Mouse (Mus musculus): Measurements from ENCODE around the gene Glrx. TPM values are rescaled to one million over a fixed set of nuclear protein-coding genes. Genes with fewer than 3 reads are reported as not detected.
"Not testable (repeated sequence)": the region's sequence is repeated elsewhere in the genome, so short reads cannot be mapped to it uniquely, and the experiment has no call there.

The Glrx gene
- 10 to 100 TPM; 40.3 to 46.3 TPM for total RNA-seq (2021)

GRCm38 (mm10) chr13:75839719-75840481, at the start of gene Glrx:
TSS of gene Glrx (plus strand) at chr13:75839868.
- peak; percentile 77 to 79 for DNase-seq
- intact Hi-C loops (cut with DNase I): loop anchor here (5.0 kb wide), 2 partner anchors 107 to 133 kb away; partner anchors contain the start of gene Ell2

- intact Hi-C loops (cut with DNase I): no loop called here
- DNase-seq: no peak
These were observed 49.0 kb upstream of the Glrx start for GRCm38 (mm10) chr13:75790550-75791205.

DNA sequence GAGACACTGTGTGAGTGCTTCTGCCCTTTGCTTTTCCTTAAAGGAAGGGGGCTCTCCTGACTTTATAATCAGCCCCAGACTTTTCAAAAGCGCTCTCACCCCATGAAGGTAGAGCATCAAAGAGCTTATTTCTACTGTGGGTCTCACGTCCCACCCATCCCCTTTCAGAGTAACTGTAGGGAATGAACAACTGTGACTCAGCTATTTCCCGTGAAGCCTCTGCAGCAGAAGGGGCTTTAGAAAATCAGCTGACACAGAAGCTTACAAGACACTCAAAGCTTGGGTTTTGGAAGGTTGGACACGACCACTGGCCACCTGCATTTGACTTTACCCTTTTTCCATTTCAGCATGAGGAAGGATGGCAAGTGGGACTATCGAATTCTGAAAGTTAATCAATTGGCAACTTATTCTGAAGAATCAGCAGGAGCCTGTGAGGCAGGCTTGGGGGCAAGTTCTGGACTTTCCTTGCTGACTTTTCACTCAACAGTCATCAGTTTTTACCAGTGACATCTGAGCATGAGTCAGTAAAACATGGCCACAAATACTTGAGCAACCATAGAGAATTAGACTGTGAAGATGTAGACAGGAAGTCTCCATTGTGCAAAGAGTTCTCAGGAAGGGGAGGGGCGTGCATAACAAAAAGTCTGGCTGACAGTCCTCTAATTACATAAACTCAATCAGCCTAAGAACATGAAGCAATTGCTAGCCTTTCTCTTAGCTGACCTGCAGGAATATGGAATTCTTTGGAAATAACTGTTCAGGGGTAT, 45.6 kb upstream of the Glrx start:
- no peak for DNase-seq
- intact Hi-C loops (cut with DNase I): no loop called here

GRCm38 (mm10) chr13:75797369-75798141, 42.1 kb upstream of the Glrx start:
- intact Hi-C loops (cut with DNase I): loop anchor here (1.0 to 5.0 kb wide), 4 partner anchors 80 to 937 kb away; partner anchors contain the start of gene Ell2
- peak; percentile 91 for DNase-seq

DNA sequence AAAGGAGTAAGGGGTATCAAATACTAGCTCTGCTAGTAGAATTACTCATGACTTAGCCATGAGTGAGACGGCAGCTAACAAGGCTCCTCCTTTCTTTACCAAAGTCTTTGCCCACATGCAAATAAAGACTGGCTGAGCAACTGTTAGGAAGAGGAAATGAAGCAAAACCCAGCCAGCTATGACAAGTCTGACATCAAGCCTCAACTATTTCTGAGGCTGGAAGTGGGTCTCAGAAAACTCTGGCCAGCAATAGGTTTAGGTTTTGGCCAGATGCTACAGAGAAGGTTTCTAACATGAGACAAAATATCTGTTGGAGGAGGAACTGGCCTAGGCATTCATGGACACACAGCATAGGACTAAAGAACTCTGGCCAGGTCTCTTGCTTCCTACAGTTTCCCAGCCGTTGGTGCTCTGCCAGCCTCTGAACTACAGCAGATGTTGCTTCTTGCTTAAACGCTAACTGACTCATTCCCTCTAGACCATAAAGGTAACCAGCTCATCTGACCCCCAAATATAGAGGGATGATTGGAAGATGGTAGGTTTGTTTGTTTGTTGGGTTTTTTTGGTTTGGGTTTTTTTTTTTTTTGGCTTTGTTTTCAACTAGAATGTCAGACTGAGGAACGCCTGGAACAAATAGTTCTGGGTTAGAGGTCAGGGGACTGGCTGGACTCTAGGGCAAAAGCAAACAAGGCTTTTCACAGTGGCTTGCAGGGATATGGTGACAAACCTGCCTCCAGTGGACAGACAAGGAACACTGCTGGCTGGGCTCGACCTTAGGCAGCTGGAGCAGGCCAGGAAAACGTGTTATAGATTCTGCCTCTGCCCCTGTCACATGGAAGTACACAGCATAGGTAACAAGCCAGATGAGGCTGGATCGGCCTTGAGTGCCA, 41.0 kb upstream of the Glrx start:
- DNase-seq: peak in 1 of 2 experiments; percentile 19

GRCm38 (mm10) chr13:75799421-75799820, 40.2 kb upstream of the Glrx start:
- no peak for DNase-seq
- intact Hi-C loops (cut with DNase I): loop anchor here (2.0 to 5.0 kb wide), 3 partner anchors 78 to 939 kb away; partner anchors contain the start of gene Ell2

More for the DNA sequence above, 41.0 kb upstream of the Glrx start:
- intact Hi-C loops (cut with DNase I): loop anchor here (1.0 to 5.0 kb wide), 4 partner anchors 79 to 938 kb away; partner anchors contain the start of gene Ell2

- no peak for DNase-seq
- intact Hi-C loops (cut with DNase I): no loop called here
These were observed 31.7 kb upstream of the Glrx start for GRCm38 (mm10) chr13:75807969-75808368.

GRCm38 (mm10) chr13:75809957-75810356, 29.7 kb upstream of the Glrx start:
- no peak for DNase-seq
- intact Hi-C loops (cut with DNase I): no loop called here

GRCm38 (mm10) chr13:75817183-75817582, 22.5 kb upstream of the Glrx start:
- no peak for DNase-seq
- intact Hi-C loops (cut with DNase I): no loop called here

- no peak for DNase-seq
- intact Hi-C loops (cut with DNase I): no loop called here
These were observed 21.2 kb upstream of the Glrx start for GRCm38 (mm10) chr13:75818486-75818885.

DNA sequence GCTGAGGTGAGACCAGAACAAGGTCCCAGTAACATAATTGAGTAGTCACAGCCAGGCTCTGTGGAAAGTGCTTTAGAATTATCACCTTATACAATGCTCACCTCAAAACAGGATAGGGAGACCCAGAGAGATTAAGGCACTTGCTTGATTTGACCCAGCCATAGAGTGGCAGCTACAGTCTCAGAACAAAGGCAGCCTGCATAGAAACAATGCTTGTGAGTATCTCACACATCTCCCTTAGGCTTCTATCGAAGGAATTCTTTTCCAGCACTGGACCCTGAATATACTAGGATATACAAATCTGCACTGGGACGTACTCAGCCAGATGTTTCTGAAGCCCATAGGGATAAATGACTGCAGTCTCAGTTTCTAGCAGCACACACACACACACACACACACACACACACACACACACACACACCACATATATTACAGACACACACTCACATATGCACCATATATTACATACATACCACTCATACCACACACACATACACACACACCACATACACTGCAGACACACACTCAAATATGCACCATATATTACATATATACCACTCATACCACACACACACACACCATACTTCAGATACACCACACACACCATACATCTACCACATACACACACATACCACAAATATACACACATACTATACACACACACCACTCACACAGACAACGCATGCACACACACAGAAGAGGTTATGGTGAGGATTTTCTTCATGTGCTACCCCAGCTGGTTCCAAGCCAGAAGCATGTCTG, 20.5 kb upstream of the Glrx start:
- no peak for DNase-seq
- intact Hi-C loops (cut with DNase I): no loop called here

- intact Hi-C loops (cut with DNase I): no loop called here
- no peak for DNase-seq
These were observed 19.8 kb upstream of the Glrx start for GRCm38 (mm10) chr13:75819898-75820297.

GRCm38 (mm10) chr13:75822366-75822765, 17.3 kb upstream of the Glrx start:
- intact Hi-C loops (cut with DNase I); DNase-seq: not testable (repeated sequence)

DNA sequence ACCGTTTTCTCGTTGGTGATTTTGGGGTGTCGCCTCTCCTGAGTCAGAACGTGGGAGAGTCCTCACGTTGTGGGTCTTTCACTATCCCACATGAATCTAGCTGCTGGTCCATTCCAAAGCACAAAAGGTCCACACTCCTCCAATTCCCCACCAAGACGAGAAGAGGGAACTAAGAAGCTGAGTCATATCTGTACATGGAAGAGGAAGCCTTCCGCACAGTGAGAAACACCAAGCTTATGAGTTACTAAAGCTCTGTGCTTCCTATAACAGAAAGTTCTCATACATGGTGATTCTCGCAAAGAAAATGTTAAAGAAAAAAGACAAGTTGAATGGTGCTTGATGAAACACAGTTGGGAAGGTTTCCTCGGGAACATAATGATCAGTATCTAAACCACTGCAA, 16.5 kb upstream of the Glrx start:
- DNase-seq: no peak
- intact Hi-C loops (cut with DNase I): no loop called here

GRCm38 (mm10) chr13:75824611-75825319, 14.9 kb upstream of the Glrx start:
- DNase-seq: no peak
- intact Hi-C loops (cut with DNase I): no loop called here

- intact Hi-C loops (cut with DNase I): no loop called here
- DNase-seq: no peak
These were observed 14.3 kb upstream of the Glrx start for GRCm38 (mm10) chr13:75825388-75825787.

- intact Hi-C loops (cut with DNase I): no loop called here
- no peak for DNase-seq
These were observed 9.0 kb upstream of the Glrx start for GRCm38 (mm10) chr13:75830708-75831107.

GRCm38 (mm10) chr13:75831710-75832109, 8.0 kb upstream of the Glrx start:
- no peak for DNase-seq
- intact Hi-C loops (cut with DNase I): no loop called here

All from heart, postnatal 36 days (tissue).